Mouse (Mus musculus) ES-E14 (cell line): ENCODE measurements around the gene Ccdc183. TPM values are rescaled to one million over a fixed set of nuclear protein-coding genes. Genes with fewer than 3 reads are reported as not detected.

ENCODE experiments used
- DNase-seq: peaks from one replicate; pipeline ENCODE4 v3.0.0-alpha.2; 2013; ENCODE audit warnings: low read depth, low spot score
- H3K27ac ChIP-seq: 2 replicates; pipeline ENCODE4 v1.5.1; 2012; ENCODE audit warnings: low read depth, mild to moderate bottlenecking, low read length, moderate library complexity, mixed read lengths; ENCODE audit not compliant: poor library complexity, insufficient read depth, severe bottlenecking
- H3K36me3 ChIP-seq: 2 replicates; pipeline ENCODE4 v1.6.1; 2012; ENCODE audit warnings: mild to moderate bottlenecking, low read length, moderate library complexity, mixed read lengths; ENCODE audit not compliant: control insufficient read depth, poor library complexity, insufficient read depth, severe bottlenecking
- H3K4me1 ChIP-seq, 2 experiments: fragments of 150-350 bp in 1 of 2; sonication (generic) in 1 of 2; 2 replicates each; pipeline ENCODE4 v1.6.1; 2012; ENCODE audit warnings: low read length in 2 of 2, mild to moderate bottlenecking in 1 of 2, mixed read lengths in 1 of 2; ENCODE audit not compliant: control insufficient read depth in 2 of 2, insufficient read depth in 2 of 2, poor library complexity in 1 of 2
- H3K4me3 ChIP-seq, 2 experiments: fragments of 150-350 bp in 1 of 2; sonication (generic) in 1 of 2; 2 replicates each; pipeline ENCODE4 v1.5.1; 2012; ENCODE audit warnings: low read length in 2 of 2, low read depth in 1 of 2, mild to moderate bottlenecking in 1 of 2, mixed read lengths in 1 of 2; ENCODE audit not compliant: insufficient read depth in 1 of 2, poor library complexity in 1 of 2, severe bottlenecking in 1 of 2
- H3K9ac ChIP-seq: 2 replicates; pipeline ENCODE4 v1.6.1; 2012; ENCODE audit warnings: low read depth, mild to moderate bottlenecking, low read length, mixed read lengths; ENCODE audit not compliant: poor library complexity, insufficient read depth, severe bottlenecking
- H3K9me3 ChIP-seq: fragments of 150-350 bp; sonication (generic); 2 replicates; pipeline ENCODE4 v1.6.1; 2012; ENCODE audit warnings: low read depth, mild to moderate bottlenecking, low read length; ENCODE audit not compliant: control insufficient read depth, insufficient read depth
- CHD2 ChIP-seq: IDR thresholded peaks from 2 replicates; pipeline ENCODE4 v1.6.1; 2014; ENCODE audit warnings: mild to moderate bottlenecking, low read depth, low read length, inconsistent platforms
- HCFC1 ChIP-seq: IDR thresholded peaks from 2 replicates; pipeline ENCODE4 v1.6.1; 2012; ENCODE audit warnings: low read length, inconsistent platforms, borderline replicate concordance; ENCODE audit not compliant: insufficient read depth
- MAFK ChIP-seq: IDR thresholded peaks from 2 replicates; pipeline ENCODE4 v1.6.1; 2014; ENCODE audit warnings: mild to moderate bottlenecking, low read depth, low read length, inconsistent platforms; ENCODE audit not compliant: insufficient read depth
- ZC3H11A ChIP-seq: IDR thresholded peaks from 2 replicates; pipeline ENCODE4 v1.6.1; 2012; ENCODE audit warnings: low read depth, mild to moderate bottlenecking, inconsistent platforms, low read length, borderline replicate concordance
- ZNF384 ChIP-seq: IDR thresholded peaks from 2 replicates; pipeline ENCODE4 v1.6.1; 2012; ENCODE audit warnings: low read depth, low read length, inconsistent platforms
- in situ Hi-C, 2 experiments: fragments of 600-800 bp; cut with MboI; formaldehyde crosslinking; loops; one replicate each; pipeline ENCODE4 v1.15.1; 2025; ENCODE audit warnings: low sequenced_read_pairs in 2 of 2, inconsistent platforms in 1 of 2; ENCODE audit not compliant: unreplicated experiment in 2 of 2
- total RNA-seq: library from RNA; depleted of rRNA; stranded (reverse); fragments of 300-350 nt; gene quantifications from 2 replicates; pipeline ENCODE4 v1.2.3, GENCODE M21; 2012

Ccdc183 gene
- total RNA-seq, 1 experiment = 0.04 TPM

- in situ Hi-C loops = no loop called here
- no peak within 1 kb of the TSS for H3K9ac ChIP-seq
- DNase-seq = no peak
- no peaks in the 10 kb centered on the region for H3K36me3 ChIP-seq
- H3K4me3 ChIP-seq = no peak within 1 kb of the TSS
- TF ChIP-seq MAFK = no peak
- TF ChIP-seq ZNF384 = no peak
- TF ChIP-seq ZC3H11A = no peak
- TF ChIP-seq HCFC1 = no peak
- TF ChIP-seq CHD2 = no peak
- no peak within 1 kb of the TSS for H3K27ac ChIP-seq
- no peaks in the 10 kb centered on the region for H3K4me1 ChIP-seq
- no peaks in the 10 kb centered on the region for H3K9me3 ChIP-seq
Measured at GRCm38 (mm10) chr2:25652902-25653301, 35.4 kb upstream of the Ccdc183 start, which contains the start of gene Lcn8. Lcn8 (plus strand) TSS chr2:25653120.

GRCm38 (mm10) chr2:25639890-25640289, 22.4 kb upstream of the Ccdc183 start:
- TF ChIP-seq HCFC1 = no peak
- H3K4me3 ChIP-seq = no peak overlapping the region
- no peak overlapping the region for H3K9ac ChIP-seq
- in situ Hi-C loops = no loop called here
- no peaks in the 10 kb centered on the region for H3K9me3 ChIP-seq
- H3K36me3 ChIP-seq = no peaks in the 10 kb centered on the region
- H3K27ac ChIP-seq = no peak overlapping the region
- DNase-seq = peak; percentile 40
- H3K4me1 ChIP-seq = no peaks in the 10 kb centered on the region

GRCm38 (mm10) chr2:25634046-25634445, 16.6 kb upstream of the Ccdc183 start:
- Histone ChIP-seq H3K36me3 (no peaks in the 10 kb centered on the region), H3K9me3 (no peaks in the 10 kb centered on the region), H3K4me3 (no peak overlapping the region), H3K9ac (no peak overlapping the region), H3K4me1 (no peaks in the 10 kb centered on the region), H3K27ac (no peak overlapping the region)
- in situ Hi-C loops = no loop called here
- no peak for DNase-seq
- TF ChIP-seq MAFK = no peak
- no peak for TF ChIP-seq CHD2
- TF ChIP-seq ZNF384 = no peak
- no peak for TF ChIP-seq ZC3H11A
- TF ChIP-seq HCFC1 = no peak

GRCm38 (mm10) chr2:25633616-25634015, 16.1 kb upstream of the Ccdc183 start:
- Histone ChIP-seq H3K4me1 (no peaks in the 10 kb centered on the region), H3K4me3 (no peak overlapping the region), H3K9me3 (no peaks in the 10 kb centered on the region), H3K27ac (no peak overlapping the region), H3K36me3 (no peaks in the 10 kb centered on the region), H3K9ac (no peak overlapping the region)
- TF ChIP-seq CHD2 (no peak), ZC3H11A (no peak), HCFC1 (no peak), ZNF384 (no peak), MAFK (no peak)
- DNase-seq = no peak
- in situ Hi-C loops = no loop called here

GRCm38 (mm10) chr2:25628738-25629137, 11.3 kb upstream of the Ccdc183 start:
- TF ChIP-seq ZC3H11A (no peak), CHD2 (no peak), MAFK (no peak), ZNF384 (no peak), HCFC1 (no peak)
- no peak overlapping the region for H3K27ac ChIP-seq
- DNase-seq = no peak

More at GRCm38 (mm10) chr2:25628738-25629137, 11.3 kb upstream of the Ccdc183 start:
- Histone ChIP-seq H3K9ac (no peak overlapping the region), H3K9me3 (no peaks in the 10 kb centered on the region), H3K4me1 (no peaks in the 10 kb centered on the region), H3K36me3 (no peaks in the 10 kb centered on the region), H3K4me3 (no peak overlapping the region)
- in situ Hi-C loops = no loop called here
